Mouse (Mus musculus) myocyte (in vitro differentiated cells): Measurements from ENCODE around the gene Cul9.

ENCODE experiments used
- E2F4 ChIP-seq: IDR thresholded peaks from one replicate; pipeline ENCODE4 v1.6.1; 2011; ENCODE audit warnings: mild to moderate bottlenecking, control low read depth, moderate library complexity; ENCODE audit not compliant: insufficient read depth
- MAX ChIP-seq: IDR thresholded peaks from one replicate; pipeline ENCODE4 v1.6.1; 2011; ENCODE audit warnings: low read depth, mild to moderate bottlenecking, control low read depth
- MYOG ChIP-seq, 3 experiments: IDR thresholded peaks; one replicate each; pipeline ENCODE4 v1.6.1; 2011; ENCODE audit warnings: control low read depth in 2 of 3, low read depth in 2 of 3, mild to moderate bottlenecking in 2 of 3; ENCODE audit not compliant: insufficient read length in 2 of 3, control insufficient read depth in 1 of 3, insufficient read depth in 1 of 3
- POLR2A ChIP-seq: IDR thresholded peaks from one replicate; pipeline ENCODE4 v1.6.1; 2011; ENCODE audit warnings: low read depth, mild to moderate bottlenecking, control low read depth, moderate library complexity; ENCODE audit not compliant: insufficient read length
- REST ChIP-seq: IDR thresholded peaks from one replicate; pipeline ENCODE4 v1.6.1; 2011; ENCODE audit warnings: mild to moderate bottlenecking, control low read depth, moderate library complexity; ENCODE audit not compliant: insufficient read depth, insufficient read length
- TCF12 ChIP-seq: IDR thresholded peaks from one replicate; pipeline ENCODE4 v1.6.1; 2011; ENCODE audit warnings: mild to moderate bottlenecking, control low read depth; ENCODE audit not compliant: poor library complexity, insufficient read depth, severe bottlenecking
- USF1 ChIP-seq: IDR thresholded peaks from one replicate; pipeline ENCODE4 v1.6.1; 2011; ENCODE audit warnings: low read depth, mild to moderate bottlenecking, control low read depth, moderate library complexity

DNA sequence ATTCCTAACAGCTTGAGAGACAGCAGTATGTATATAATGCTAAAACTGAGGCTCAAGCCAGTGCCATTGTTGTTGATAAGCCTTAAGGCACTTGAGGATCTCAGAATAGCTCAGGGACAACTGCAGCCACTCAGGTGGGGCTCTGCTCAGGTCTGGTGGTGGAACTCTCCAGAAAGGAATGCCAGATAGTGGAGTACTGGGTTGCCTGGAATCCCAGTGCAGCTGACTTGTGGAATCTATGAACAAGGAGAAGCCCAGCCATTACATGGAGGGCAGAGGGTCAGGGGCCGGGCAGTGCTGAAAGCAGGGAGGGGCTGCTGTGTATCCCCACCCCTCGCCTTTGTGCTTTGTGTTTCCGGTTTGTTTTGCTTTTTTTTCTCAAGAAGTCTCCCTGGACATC lies 87.7 kb downstream of the Cul9 start:
- TF ChIP-seq USF1 (no peak), REST (no peak), POLR2A (no peak), TCF12 (no peak), MYOG (IDR thresholded peaks at IDR 0.05; ENCODE audit: control insufficient read depth in 1 of 3, insufficient read depth in 1 of 3, insufficient read length in 2 of 3, low read depth in 2 of 3) (no peak), E2F4 (no peak), MAX (no peak)
